Mouse (Mus musculus) kidney, adult 2 months (tissue): ENCODE measurements around the gene Tipin. TPM values are rescaled to one million over a fixed set of nuclear protein-coding genes. Genes with fewer than 3 reads are reported as not detected.

ENCODE experiments used
- DNase-seq: peaks from one replicate; pipeline ENCODE4 v3.0.0; 2021
- H3K27ac ChIP-seq: fragments of 200-500 bp; 2 replicates; pipeline ENCODE4 v1.5.1; 2012; ENCODE audit warnings: low read depth, low read length, control low read depth, inconsistent platforms; ENCODE audit not compliant: insufficient read depth
- H3K27me3 ChIP-seq: fragments of 200-500 bp; replicated peaks from 2 replicates; pipeline ENCODE4 v1.6.1; 2012; ENCODE audit warnings: mild to moderate bottlenecking, moderate library complexity, low read length, inconsistent platforms; ENCODE audit not compliant: control insufficient read depth, insufficient read depth
- H3K36me3 ChIP-seq: fragments of 200-500 bp; 2 replicates; pipeline ENCODE4 v1.6.1; 2012; ENCODE audit warnings: mild to moderate bottlenecking, moderate library complexity, low read length, inconsistent platforms; ENCODE audit not compliant: control insufficient read depth, insufficient read depth
- H3K4me1 ChIP-seq: fragments of 200-500 bp; 2 replicates; pipeline ENCODE4 v1.6.1; 2011; ENCODE audit warnings: low read length; ENCODE audit not compliant: control insufficient read depth, insufficient read depth
- H3K4me3 ChIP-seq: fragments of 200-500 bp; 2 replicates; pipeline ENCODE4 v1.5.1; 2011; ENCODE audit warnings: mild to moderate bottlenecking, low read depth, low read length, control low read depth; ENCODE audit not compliant: insufficient read depth
- CTCF ChIP-seq: fragments of 200-500 bp; conservative IDR thresholded peaks from 2 replicates; pipeline ENCODE4 v1.5.1; 2011; ENCODE audit warnings: low read depth, mild to moderate bottlenecking, control low read depth, low read length, moderate library complexity, mixed read lengths; ENCODE audit not compliant: insufficient read depth, insufficient read length
- POLR2A ChIP-seq: fragments of 200-500 bp; IDR thresholded peaks from one replicate; pipeline ENCODE4 v1.6.1; 2011; ENCODE audit warnings: low read depth, low read length, control low read depth
- WGBS: fragments of 180-500 bp; shearing (Covaris S2); methylation state at CpG from one replicate; pipeline ENCODE4 v1.1.7; 2018; 5-methylcytosine and 5-hydroxymethylcytosine counted together
- polyA plus RNA-seq: library from polyadenylated mRNA; depleted of rRNA; stranded (reverse); fragments of >200 nt; gene quantifications from 2 replicates; pipeline ENCODE4 v1.2.3, GENCODE M21; 2012

Gene Tipin
- polyA plus RNA-seq, 1 experiment, result 5.5 TPM

GRCm38 (mm10) chr9:64240681-64241080 lies 40.7 kb upstream of the Tipin start:
- H3K4me1 ChIP-seq, result peaks cover 22% of the 10 kb centered on the region
- no peak overlapping the region for H3K4me3 ChIP-seq
- H3K27me3 ChIP-seq, result no peaks in the 10 kb centered on the region
- no peak overlapping the region for H3K27ac ChIP-seq
- H3K36me3 ChIP-seq, result no peaks in the 10 kb centered on the region
- peak; percentile 34 for DNase-seq
- WGBS, result 30% methylated on average over 8 of the region's 8 CpGs
- TF ChIP-seq POLR2A (no peak), CTCF (no peak)

- 45% methylated on average over 6 of the region's 6 CpGs for WGBS
- Histone ChIP-seq H3K4me3 (no peak overlapping the region), H3K36me3 (no peaks in the 10 kb centered on the region), H3K27ac (peak overlapping the region; percentile 35; the same call in 1 of the 2 replicates), H3K27me3 (no peaks in the 10 kb centered on the region), H3K4me1 (peaks cover 22% of the 10 kb centered on the region)
- peak; percentile 19 for DNase-seq
- TF ChIP-seq POLR2A (no peak), CTCF (no peak)
Observed at GRCm38 (mm10) chr9:64242381-64242831, 39.0 kb upstream of the Tipin start.

DNA sequence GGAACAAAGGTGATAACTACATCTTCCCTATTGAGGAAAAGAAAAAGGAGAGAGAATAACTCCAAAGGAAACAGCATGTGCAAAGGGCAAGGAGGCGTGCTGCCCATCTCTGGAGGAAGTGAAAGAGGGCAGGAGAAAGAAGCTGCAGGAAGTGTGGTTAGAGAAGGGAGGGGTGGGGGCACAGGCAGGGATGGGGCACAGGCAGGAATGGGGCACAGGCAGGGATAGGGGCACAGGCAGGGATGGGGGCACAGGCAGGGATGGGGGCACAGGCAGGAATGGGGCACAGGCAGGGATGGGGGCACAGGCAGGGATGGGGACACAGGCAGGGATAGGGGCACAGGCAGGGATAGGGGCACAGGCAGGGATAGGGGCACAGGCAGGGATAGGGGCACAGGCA lies 32.0 kb upstream of the Tipin start:
- WGBS, result 76% methylated on average over 1 of the region's 1 CpGs
- H3K4me3 ChIP-seq, result no peak overlapping the region
- H3K27ac ChIP-seq, result no peak overlapping the region
- H3K36me3 ChIP-seq, result no peaks in the 10 kb centered on the region
- H3K4me1 ChIP-seq, result peaks cover 10% of the 10 kb centered on the region; the same call in 1 of the 2 replicates
- TF ChIP-seq POLR2A (no peak), CTCF (no peak)
- H3K27me3 ChIP-seq, result no peaks in the 10 kb centered on the region
- no peak for DNase-seq

GRCm38 (mm10) chr9:64250111-64250730 lies 31.2 kb upstream of the Tipin start:
- no peaks in the 10 kb centered on the region for H3K27me3 ChIP-seq
- DNase-seq, result no peak
- peaks cover 7% of the 10 kb centered on the region; the same call in 1 of the 2 replicates for H3K4me1 ChIP-seq
- no peak for TF ChIP-seq CTCF
- no peak for TF ChIP-seq POLR2A
- no peaks in the 10 kb centered on the region for H3K36me3 ChIP-seq
- H3K4me3 ChIP-seq, result no peak overlapping the region
- H3K27ac ChIP-seq, result no peak overlapping the region

GRCm38 (mm10) chr9:64252591-64253020 lies 28.8 kb upstream of the Tipin start:
- Histone ChIP-seq H3K27ac (peak overlapping the region; percentile 84), H3K27me3 (no peaks in the 10 kb centered on the region), H3K4me3 (peak overlapping the region; percentile 96), H3K36me3 (no peaks in the 10 kb centered on the region), H3K4me1 (peaks cover 7% of the 10 kb centered on the region; the same call in 1 of the 2 replicates)
- DNase-seq, result peak; percentile 60
- WGBS, result under 1% methylated on average over 16 of the region's 16 CpGs
- TF ChIP-seq CTCF (no peak), POLR2A (no peak)

DNA sequence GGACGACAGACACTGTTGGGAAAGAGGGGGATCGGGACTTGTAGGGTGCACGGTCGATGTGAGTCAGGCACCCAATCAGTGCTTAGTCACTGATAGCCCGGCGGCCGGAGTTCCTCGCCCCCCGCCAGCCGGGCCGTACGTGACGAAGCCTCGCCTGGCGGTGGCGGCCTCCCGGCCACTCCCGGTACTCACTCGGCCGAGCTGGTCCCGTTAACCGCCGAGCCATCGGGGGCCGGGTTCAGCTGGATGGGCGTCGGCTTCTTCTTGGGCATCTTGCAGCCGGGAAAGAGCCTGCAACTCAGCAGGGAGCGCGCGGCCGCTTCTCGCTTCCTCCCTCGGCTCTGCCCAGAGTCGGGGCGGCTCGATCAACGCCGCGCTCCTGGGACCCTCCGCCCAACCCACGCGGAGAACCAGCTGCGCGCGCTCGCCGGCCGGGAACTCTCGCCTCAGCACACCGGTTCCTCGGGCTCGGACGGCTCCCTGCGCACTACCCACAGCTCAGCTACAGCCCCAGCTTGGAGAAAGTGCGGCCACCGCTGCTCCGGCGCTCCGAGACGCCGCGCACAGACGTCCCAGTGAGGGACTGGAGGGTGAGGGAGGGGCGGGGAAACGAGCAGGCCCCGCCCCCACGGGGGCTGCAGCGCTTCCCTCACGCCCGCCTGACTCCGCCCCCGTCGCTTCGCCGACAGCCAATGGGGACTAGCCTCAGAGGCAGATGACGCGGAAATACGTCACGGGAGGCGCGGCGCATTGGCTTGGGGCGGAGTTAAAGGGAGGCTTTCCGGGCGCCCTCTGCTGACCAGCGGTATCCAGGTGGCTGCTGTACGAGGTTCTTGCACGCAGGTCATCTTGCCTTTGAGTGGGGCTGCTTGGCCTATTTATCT lies 28.1 kb upstream of the Tipin start, which contains the start of gene Map2k1:
Gene Map2k1, minus strand, starts transcription at position 611 of the 884 bp plus-strand sequence.
- Histone ChIP-seq H3K36me3 (no peaks in the 10 kb centered on the region), H3K4me3 (peak within 1 kb of the TSS; percentile 96), H3K27me3 (no peaks in the 10 kb centered on the region), H3K27ac (peak within 1 kb of the TSS; percentile 84), H3K4me1 (peaks cover 7% of the 10 kb centered on the region; the same call in 1 of the 2 replicates)
- WGBS, result under 1% methylated on average over 89 of the region's 89 CpGs
- peak; percentile 100 for DNase-seq
- peak; percentile 80 for TF ChIP-seq CTCF
- peak; percentile 93 for TF ChIP-seq POLR2A

DNA sequence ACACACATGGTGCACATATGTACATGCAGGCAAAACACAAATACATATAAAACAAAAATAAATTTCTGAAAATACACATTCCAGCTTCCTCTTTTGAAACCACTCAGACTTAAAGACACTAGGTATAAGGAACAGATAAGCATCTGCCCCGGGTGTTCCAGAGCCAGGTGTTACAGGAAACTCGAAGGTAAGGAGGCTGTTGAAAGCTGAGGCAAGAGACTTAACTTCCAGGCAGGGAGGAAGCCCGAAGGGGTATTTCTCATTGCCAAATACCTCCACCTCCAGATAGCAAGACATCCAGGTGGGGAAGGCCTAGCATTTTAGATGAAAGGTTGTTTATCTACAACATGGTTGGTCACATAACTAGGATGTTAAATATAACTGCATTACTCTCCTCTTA lies 26.0 kb upstream of the Tipin start:
- no peak for DNase-seq
- Histone ChIP-seq H3K36me3 (no peaks in the 10 kb centered on the region), H3K4me3 (no peak overlapping the region), H3K4me1 (peaks cover 3% of the 10 kb centered on the region; the same call in 1 of the 2 replicates), H3K27me3 (no peaks in the 10 kb centered on the region), H3K27ac (no peak overlapping the region)
- TF ChIP-seq CTCF (no peak), POLR2A (no peak)
- 80% methylated on average over 3 of the region's 3 CpGs for WGBS
